Mouse (Mus musculus): ENCODE measurements around the gene Wipi2. TPM values are rescaled to one million over a fixed set of nuclear protein-coding genes. Genes with fewer than 3 reads are reported as not detected.

Wipi2 gene
- polyA plus RNA-seq, 1 experiment from 2014 or later, result 46.7 TPM

DNA sequence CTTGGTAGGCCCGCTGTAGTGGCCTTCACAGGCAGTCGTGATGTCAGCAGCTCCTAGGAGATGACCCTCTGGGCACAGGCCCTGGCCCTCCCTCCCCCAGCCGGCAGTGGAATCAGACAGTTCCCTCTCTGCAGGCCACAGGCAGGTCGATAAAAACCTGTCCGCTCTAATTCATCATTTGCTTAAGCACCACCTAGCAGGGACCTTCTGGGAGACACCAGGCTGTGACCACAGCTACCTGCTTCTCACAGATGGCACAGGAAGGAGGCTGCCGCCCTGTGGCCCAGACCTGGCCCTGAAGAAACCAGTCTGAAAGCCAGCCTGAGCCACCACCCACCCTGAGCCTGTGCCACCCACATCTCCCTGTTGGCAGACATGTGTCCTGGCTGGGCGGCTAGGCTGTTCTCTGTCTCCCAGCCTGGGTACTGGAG, 50.7 kb downstream of the Wipi2 start:
- H3K4me1 ChIP-seq, result peaks cover 2% of the 10 kb centered on the region; the same call in 1 of the 2 replicates
- H3K9ac ChIP-seq, result no peak overlapping the region
- no peak for ATAC-seq (replicated peaks)
- WGBS, result 69% methylated on average over 7 of the region's 7 CpGs
- no peak overlapping the region for H3K27ac ChIP-seq
- no peak overlapping the region for H3K4me2 ChIP-seq
- H3K36me3 ChIP-seq (replicated peaks), result no peaks in the 10 kb centered on the region
- no peaks in the 10 kb centered on the region for H3K9me3 ChIP-seq
- no peaks in the 10 kb centered on the region for H3K27me3 ChIP-seq (replicated peaks)
- H3K4me3 ChIP-seq, result no peak overlapping the region

DNA sequence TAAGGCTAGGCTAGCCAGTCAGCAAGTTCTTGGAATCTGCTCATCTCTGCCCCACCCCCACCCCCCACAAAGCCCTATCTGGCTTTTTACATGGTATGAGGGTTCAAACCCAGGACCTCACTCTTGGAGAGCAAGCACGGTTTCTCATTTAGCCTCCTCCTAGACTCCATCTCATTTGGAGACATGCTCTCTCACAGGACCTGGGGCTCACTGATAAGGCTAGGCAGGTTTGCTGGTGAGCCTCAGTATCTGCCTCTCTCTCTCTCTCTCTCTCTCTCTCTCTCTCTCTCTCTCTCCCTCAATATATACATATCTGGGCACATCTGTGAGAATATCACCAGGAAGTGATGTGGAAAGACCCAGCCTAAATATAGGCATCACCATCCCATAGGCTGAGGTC, 51.6 kb downstream of the Wipi2 start:
- H3K4me3 ChIP-seq, result no peak overlapping the region
- no peaks in the 10 kb centered on the region for H3K36me3 ChIP-seq (replicated peaks)
- no peak overlapping the region for H3K9ac ChIP-seq
- H3K27me3 ChIP-seq (replicated peaks), result no peaks in the 10 kb centered on the region
- 96% methylated on average over 1 of the region's 1 CpGs for WGBS
- no peaks in the 10 kb centered on the region for H3K9me3 ChIP-seq
- no peak for ATAC-seq (replicated peaks)
- no peaks in the 10 kb centered on the region for H3K4me1 ChIP-seq
- no peak overlapping the region for H3K27ac ChIP-seq
- no peak overlapping the region for H3K4me2 ChIP-seq

GRCm38 (mm10) chr5:142681911-142682310, 54.4 kb downstream of the Wipi2 start:
- Histone ChIP-seq H3K27ac (no peak overlapping the region), H3K36me3 (replicated peaks) (no peaks in the 10 kb centered on the region), H3K9ac (no peak overlapping the region), H3K4me3 (no peak overlapping the region), H3K9me3 (no peaks in the 10 kb centered on the region), H3K27me3 (replicated peaks) (no peaks in the 10 kb centered on the region), H3K4me2 (no peak overlapping the region), H3K4me1 (no peaks in the 10 kb centered on the region)
- WGBS, result 88% methylated on average over 3 of the region's 3 CpGs
- ATAC-seq (replicated peaks), result no peak

DNA sequence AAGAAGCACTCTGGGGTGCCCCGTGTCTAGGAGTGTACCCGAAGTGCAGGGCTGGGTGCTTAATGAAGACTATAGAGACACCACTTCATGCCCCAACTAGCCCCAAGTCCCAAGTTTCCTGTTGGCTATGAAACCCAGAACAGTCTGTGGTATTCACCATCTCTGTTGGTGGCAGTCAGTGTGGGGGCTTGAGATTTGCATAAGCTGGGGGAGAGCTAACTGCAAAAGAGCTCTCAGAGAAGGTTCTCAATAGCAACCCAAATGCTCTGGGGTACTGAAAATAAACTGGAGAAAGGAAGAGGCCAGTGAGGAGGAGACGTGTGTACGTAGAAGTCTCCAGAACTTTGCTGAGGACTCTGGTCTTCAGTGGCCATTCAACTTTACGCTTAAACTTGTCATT, 55.0 kb downstream of the Wipi2 start:
- Histone ChIP-seq H3K27ac (no peak overlapping the region), H3K9me3 (no peaks in the 10 kb centered on the region), H3K4me2 (no peak overlapping the region), H3K4me1 (no peaks in the 10 kb centered on the region), H3K36me3 (replicated peaks) (no peaks in the 10 kb centered on the region), H3K27me3 (replicated peaks) (no peaks in the 10 kb centered on the region), H3K4me3 (no peak overlapping the region), H3K9ac (no peak overlapping the region)
- WGBS, result 95% methylated on average over 5 of the region's 5 CpGs
- ATAC-seq (replicated peaks), result no peak

- peak overlapping the region; percentile 57; the same call in 1 of the 2 replicates for H3K27ac ChIP-seq
- no peaks in the 10 kb centered on the region for H3K9me3 ChIP-seq
- H3K9ac ChIP-seq, result no peak overlapping the region
- no peak for ATAC-seq (replicated peaks)
- H3K4me1 ChIP-seq, result peaks cover 14% of the 10 kb centered on the region
- no peaks in the 10 kb centered on the region for H3K27me3 ChIP-seq (replicated peaks)
- no peak overlapping the region for H3K4me3 ChIP-seq
- no peak overlapping the region for H3K4me2 ChIP-seq
- 12% methylated on average over 6 of the region's 6 CpGs for WGBS
- no peaks in the 10 kb centered on the region for H3K36me3 ChIP-seq (replicated peaks)
Observed at GRCm38 (mm10) chr5:142688866-142689265, 61.4 kb downstream of the Wipi2 start.

- no peak overlapping the region for H3K4me3 ChIP-seq
- no peak for ATAC-seq (replicated peaks)
- no peaks in the 10 kb centered on the region for H3K9me3 ChIP-seq
- peaks cover 14% of the 10 kb centered on the region for H3K4me1 ChIP-seq
- no peak overlapping the region for H3K27ac ChIP-seq
- H3K36me3 ChIP-seq (replicated peaks), result no peaks in the 10 kb centered on the region
- H3K9ac ChIP-seq, result no peak overlapping the region
- no peaks in the 10 kb centered on the region for H3K27me3 ChIP-seq (replicated peaks)
- H3K4me2 ChIP-seq, result no peak overlapping the region
- WGBS, result 77% methylated on average over 3 of the region's 3 CpGs
Observed at GRCm38 (mm10) chr5:142690343-142690742, 62.8 kb downstream of the Wipi2 start.

GRCm38 (mm10) chr5:142692248-142692647, 64.8 kb downstream of the Wipi2 start, which contains the start of gene Slc29a4:
Gene Slc29a4, plus strand, starts transcription at chr5:142692512.
- H3K27ac ChIP-seq, result peak within 1 kb of the TSS; percentile 56; the same call in 1 of the 2 replicates
- H3K4me1 ChIP-seq, result peaks cover 14% of the 10 kb centered on the region
- H3K36me3 ChIP-seq (replicated peaks), result no peaks in the 10 kb centered on the region
- 56% methylated on average over 14 of the region's 14 CpGs for WGBS
- no peaks in the 10 kb centered on the region for H3K9me3 ChIP-seq
- H3K4me2 ChIP-seq, result no peak within 1 kb of the TSS; the same call in 1 of the 2 replicates
- ATAC-seq (replicated peaks), result no peak
- H3K27me3 ChIP-seq (replicated peaks), result no peaks in the 10 kb centered on the region
- H3K4me3 ChIP-seq, result no peak within 1 kb of the TSS
- H3K9ac ChIP-seq, result no peak within 1 kb of the TSS

- Histone ChIP-seq H3K9ac (no peak overlapping the region), H3K36me3 (replicated peaks) (no peaks in the 10 kb centered on the region), H3K9me3 (no peaks in the 10 kb centered on the region), H3K27me3 (replicated peaks) (no peaks in the 10 kb centered on the region), H3K4me2 (peak overlapping the region; percentile 1; the same call in 1 of the 2 replicates), H3K27ac (peak overlapping the region; percentile 56; the same call in 1 of the 2 replicates), H3K4me3 (no peak overlapping the region), H3K4me1 (peaks cover 14% of the 10 kb centered on the region)
- 53% methylated on average over 12 of the region's 12 CpGs for WGBS
- 0 out of 2 replicates have a peak, but pooled peaks have one; percentile 19 for ATAC-seq (replicated peaks)
Observed at GRCm38 (mm10) chr5:142692971-142693737, 65.7 kb downstream of the Wipi2 start.

DNA sequence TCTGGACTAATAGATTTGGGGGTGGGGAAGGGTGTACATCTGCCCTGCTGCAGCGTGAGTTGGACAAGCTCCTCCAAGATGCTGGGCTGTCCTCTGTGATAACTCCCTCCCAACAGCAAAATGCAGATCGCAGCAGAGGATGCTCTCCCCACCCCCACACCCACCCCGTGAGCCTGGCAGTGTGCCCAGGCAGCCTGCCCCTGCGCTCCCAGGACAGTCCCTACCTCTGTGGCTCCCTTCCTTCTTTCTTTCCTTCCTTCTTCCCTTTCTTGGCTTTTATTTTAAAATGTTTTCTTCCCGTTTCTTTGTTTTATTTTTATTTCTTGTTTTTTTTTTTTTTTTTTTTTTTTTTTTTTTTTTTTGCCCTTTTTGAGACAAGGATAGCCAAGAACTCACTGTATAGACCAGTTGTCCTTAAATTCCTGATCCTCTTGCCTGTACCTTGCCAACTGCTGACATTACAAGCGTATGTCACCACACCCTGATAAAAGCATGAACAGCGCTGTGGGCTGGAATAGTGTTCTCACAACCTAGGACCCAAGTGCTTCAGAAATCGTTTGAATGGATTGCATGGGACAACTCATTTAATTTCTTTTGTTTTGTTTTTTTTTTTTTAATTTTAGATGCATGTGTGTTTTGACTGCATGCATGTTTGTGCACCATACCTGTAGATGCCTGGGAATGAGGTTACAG, 66.4 kb downstream of the Wipi2 start:
- H3K4me3 ChIP-seq, result no peak overlapping the region
- peak overlapping the region; percentile 56; the same call in 1 of the 2 replicates for H3K27ac ChIP-seq
- H3K36me3 ChIP-seq (replicated peaks), result no peaks in the 10 kb centered on the region
- no peak overlapping the region for H3K9ac ChIP-seq
- no peaks in the 10 kb centered on the region for H3K27me3 ChIP-seq (replicated peaks)
- 0 out of 2 replicates have a peak, but pooled peaks have one; percentile 38 for ATAC-seq (replicated peaks)
- H3K9me3 ChIP-seq, result no peaks in the 10 kb centered on the region
- H3K4me1 ChIP-seq, result peaks cover 14% of the 10 kb centered on the region
- 41% methylated on average over 8 of the region's 8 CpGs for WGBS
- peak overlapping the region; percentile 1; the same call in 1 of the 2 replicates for H3K4me2 ChIP-seq

GRCm38 (mm10) chr5:142694627-142695340, 67.3 kb downstream of the Wipi2 start:
- Histone ChIP-seq H3K27ac (no peak overlapping the region), H3K9me3 (no peaks in the 10 kb centered on the region), H3K4me3 (no peak overlapping the region), H3K9ac (no peak overlapping the region), H3K4me1 (peaks cover 8% of the 10 kb centered on the region), H3K36me3 (replicated peaks) (no peaks in the 10 kb centered on the region), H3K4me2 (no peak overlapping the region), H3K27me3 (replicated peaks) (no peaks in the 10 kb centered on the region)
- no peak for ATAC-seq (replicated peaks)
- WGBS, result 13% methylated on average over 12 of the region's 12 CpGs

- Histone ChIP-seq H3K36me3 (replicated peaks) (no peaks in the 10 kb centered on the region), H3K4me2 (no peak overlapping the region), H3K4me3 (no peak overlapping the region), H3K9ac (no peak overlapping the region), H3K4me1 (peaks cover 11% of the 10 kb centered on the region), H3K27me3 (replicated peaks) (0 out of 2 replicates have a peak, but pooled peaks cover 4% of the 10 kb centered on the region), H3K9me3 (no peaks in the 10 kb centered on the region), H3K27ac (no peak overlapping the region)
- no peak for ATAC-seq (replicated peaks)
- 35% methylated on average over 6 of the region's 6 CpGs for WGBS
Observed at GRCm38 (mm10) chr5:142696258-142696657, 68.8 kb downstream of the Wipi2 start.

- H3K9ac ChIP-seq, result no peak overlapping the region
- H3K4me1 ChIP-seq, result peaks cover 17% of the 10 kb centered on the region
- no peak overlapping the region for H3K27ac ChIP-seq
- 0 out of 2 replicates have a peak, but pooled peaks cover 4% of the 10 kb centered on the region for H3K27me3 ChIP-seq (replicated peaks)
- 87% methylated on average over 6 of the region's 6 CpGs for WGBS
- H3K4me2 ChIP-seq, result no peak overlapping the region
- no peaks in the 10 kb centered on the region for H3K36me3 ChIP-seq (replicated peaks)
- no peak overlapping the region for H3K4me3 ChIP-seq
- no peaks in the 10 kb centered on the region for H3K9me3 ChIP-seq
- no peak for ATAC-seq (replicated peaks)
Observed at GRCm38 (mm10) chr5:142696865-142697264, 69.4 kb downstream of the Wipi2 start.

Measured in midbrain, embryonic 15.5 days (tissue).